Mouse (Mus musculus): Measurements from ENCODE around the gene Folr1.

GRCm38 (mm10) chr7:101851689-101852088, 18.9 kb downstream of the Folr1 start:
- TF ChIP-seq CTCF (IDR thresholded peaks at IDR 0.05; ENCODE audit: borderline replicate concordance, control insufficient read depth, extremely low read depth, insufficient read depth, low read length, poor library complexity) = no peak
- no peak for TF ChIP-seq POLR2A (IDR thresholded peaks at IDR 0.05; ENCODE audit: control insufficient read depth, extremely low read depth, insufficient read depth, low read length, poor library complexity)
